Mouse (Mus musculus) limb, embryonic 11.5 days (tissue): ENCODE results near the gene Rpp25l. TPM values are rescaled to one million over a fixed set of nuclear protein-coding genes. Genes with fewer than 3 reads are reported as not detected.

Source experiments
- ATAC-seq: fragments of 200-750 bp; cut with Nextera tagmentation; 2 replicates; pipeline ENCODE4 v1.8.0; 2017; ENCODE audit warnings: low read depth; ENCODE audit not compliant: insufficient number of reproducible peaks, low FRiP score, low TSS enrichment
- DNase-seq: peaks from one replicate; pipeline ENCODE4 v3.0.0-alpha.2; 2015; ENCODE audit warnings: low spot score
- H3K27ac ChIP-seq: fragments of 300-500 bp; sonication (generic); replicated peaks from 2 replicates; pipeline ENCODE4 v1.5.1; 2014; ENCODE audit warnings: low read depth, mild to moderate bottlenecking, low read length
- H3K27me3 ChIP-seq: fragments of 300-500 bp; sonication (generic); 2 replicates; pipeline ENCODE4 v1.6.1; 2014; ENCODE audit warnings: mild to moderate bottlenecking, low read length, mixed read lengths; ENCODE audit not compliant: control insufficient read depth, insufficient read depth
- H3K36me3 ChIP-seq: fragments of 300-500 bp; sonication (generic); 2 replicates; pipeline ENCODE4 v1.6.1; 2014; ENCODE audit warnings: mild to moderate bottlenecking, low read length, moderate library complexity, mixed read lengths; ENCODE audit not compliant: control insufficient read depth, insufficient read depth
- H3K4me1 ChIP-seq: fragments of 300-500 bp; sonication (generic); 2 replicates; pipeline ENCODE4 v1.6.1; 2014; ENCODE audit warnings: low read length, mixed read lengths; ENCODE audit not compliant: control insufficient read depth, insufficient read depth
- H3K4me2 ChIP-seq: fragments of 300-500 bp; sonication (generic); 2 replicates; pipeline ENCODE4 v1.6.1; 2014; ENCODE audit warnings: low read depth, mild to moderate bottlenecking, moderate library complexity; ENCODE audit not compliant: severe bottlenecking
- H3K4me3 ChIP-seq: fragments of 300-500 bp; sonication (generic); 2 replicates; pipeline ENCODE4 v1.5.1; 2014; ENCODE audit warnings: low read depth, low read length
- H3K9ac ChIP-seq: fragments of 300-500 bp; sonication (generic); 2 replicates; pipeline ENCODE4 v1.6.1; 2014; ENCODE audit warnings: mild to moderate bottlenecking, low read length
- H3K9me3 ChIP-seq: fragments of 300-500 bp; sonication (generic); 2 replicates; pipeline ENCODE4 v1.6.1; 2016; ENCODE audit warnings: low read length; ENCODE audit not compliant: control insufficient read depth
- WGBS: fragments of 180-500 bp; shearing (Covaris S2); extraction: QIAGEN DNeasy Blood & Tissue Kit; methylation state at CpG from one replicate; pipeline ENCODE4 v1.1.7; 2014; 5-methylcytosine and 5-hydroxymethylcytosine counted together
- polyA plus RNA-seq: library from polyadenylated mRNA; unstranded; fragments of >200 nt; fragmentation: Nextera tagmentation; extraction: Ambion mirVana; gene quantifications from 2 replicates; pipeline ENCODE4 v1.2.1, GENCODE M21; 2014

Gene Rpp25l
- polyA plus RNA-seq, 1 experiment from 2014 or later = 99.3 TPM

DNA sequence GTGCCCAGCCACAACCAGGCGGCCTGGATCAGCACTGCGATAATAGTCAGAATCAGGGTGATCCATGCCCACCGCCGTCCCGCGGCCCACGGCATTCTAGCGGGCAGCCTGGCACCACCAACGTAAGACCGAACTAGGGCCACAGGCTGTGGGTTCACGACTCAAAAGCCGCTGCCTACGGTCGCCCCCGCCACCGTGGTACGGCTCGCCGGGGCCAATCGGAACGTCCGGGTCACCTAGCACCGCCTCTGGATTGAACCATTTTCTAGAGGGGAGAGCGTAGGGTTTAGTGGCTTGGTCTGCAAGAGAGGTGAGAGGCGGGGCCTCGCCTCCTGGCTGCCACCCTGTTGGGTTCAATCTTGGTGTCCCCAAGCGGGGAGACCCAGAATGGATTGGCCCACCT lies 27.8 kb upstream of the Rpp25l start:
- Histone ChIP-seq H3K27me3 (no peaks in the 10 kb centered on the region), H3K4me1 (0 out of 2 replicates have a peak, but pooled peaks cover 2% of the 10 kb centered on the region), H3K4me3 (peak overlapping the region; percentile 72), H3K4me2 (peak overlapping the region; percentile 94), H3K9ac (peak overlapping the region; percentile 75), H3K9me3 (no peaks in the 10 kb centered on the region), H3K36me3 (peaks cover 4% of the 10 kb centered on the region; the same call in 1 of the 2 replicates), H3K27ac (peak overlapping the region; percentile 56; the same call in 1 of the 2 replicates)
- WGBS = under 1% methylated on average over 27 of the region's 27 CpGs
- ATAC-seq (peak; percentile 93), DNase-seq (peak; percentile 93)

DNA sequence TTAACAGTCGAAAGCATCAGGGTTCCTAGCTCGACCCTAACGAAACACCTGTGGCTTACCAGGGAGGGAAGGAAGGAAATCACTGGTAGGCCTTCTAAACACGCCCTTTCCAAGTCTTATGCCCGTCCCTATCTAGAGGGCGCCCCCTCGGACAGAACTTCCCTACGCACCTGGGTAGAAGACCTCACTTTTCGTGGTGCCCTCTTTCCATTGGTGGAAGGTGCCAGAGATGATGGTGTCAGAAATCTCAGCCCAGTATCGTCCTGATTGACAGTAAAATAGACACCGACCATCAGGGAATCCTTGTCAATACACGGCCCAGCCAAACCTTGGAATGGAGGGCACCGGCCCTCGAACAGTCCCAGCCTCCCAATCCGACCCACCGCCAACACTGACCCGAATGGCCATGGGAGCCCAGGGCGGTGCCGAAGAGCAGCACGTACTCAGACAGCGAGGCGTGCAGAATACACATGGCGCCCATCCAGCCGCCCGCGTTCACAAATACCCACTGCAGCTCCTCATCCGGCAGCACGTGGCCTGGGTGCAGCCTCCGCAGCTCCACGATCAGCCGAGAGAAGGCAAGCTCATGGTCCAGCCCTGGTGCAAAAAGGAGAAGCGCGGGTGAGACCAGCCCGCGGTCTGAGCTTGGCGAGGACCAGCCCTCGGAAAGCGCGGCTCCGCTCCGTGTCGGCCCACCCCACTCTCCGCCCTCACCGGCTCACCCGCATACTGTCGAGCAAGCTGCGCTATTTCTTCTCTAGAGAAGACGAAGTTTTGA lies 27.2 kb upstream of the Rpp25l start:
- 1% methylated on average over 48 of the region's 48 CpGs for WGBS
- no peak for DNase-seq
- peak overlapping the region; percentile 75 for H3K9ac ChIP-seq

DNA sequence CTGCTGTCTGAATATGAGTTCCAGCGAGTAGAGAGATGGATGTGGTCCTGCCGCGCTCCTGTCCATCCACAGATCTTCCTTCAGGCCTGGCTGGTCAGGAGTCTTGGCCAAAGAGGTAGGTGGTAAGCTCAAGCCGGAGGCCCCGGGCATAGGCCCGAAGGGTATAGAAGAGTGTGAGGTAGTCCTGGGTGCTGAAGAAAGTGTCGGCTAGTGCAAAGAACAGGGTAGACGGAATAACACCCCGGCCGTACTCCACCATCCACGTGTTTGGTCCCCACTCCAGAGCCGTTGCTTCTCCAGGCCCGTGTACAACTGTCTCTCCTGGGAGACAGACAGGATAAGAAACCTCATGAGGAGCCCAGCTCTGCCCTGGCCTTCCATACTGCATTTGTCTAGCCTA lies 25.9 kb upstream of the Rpp25l start:
- H3K4me1 ChIP-seq = 0 out of 2 replicates have a peak, but pooled peaks cover 2% of the 10 kb centered on the region
- DNase-seq = no peak
- no peaks in the 10 kb centered on the region for H3K9me3 ChIP-seq
- ATAC-seq = no peak
- no peak overlapping the region for H3K4me3 ChIP-seq
- H3K9ac ChIP-seq = no peak overlapping the region
- no peaks in the 10 kb centered on the region for H3K27me3 ChIP-seq
- H3K4me2 ChIP-seq = no peak overlapping the region; the same call in 1 of the 2 replicates
- 93% methylated on average over 13 of the region's 13 CpGs for WGBS
- H3K36me3 ChIP-seq = peaks cover 4% of the 10 kb centered on the region; the same call in 1 of the 2 replicates
- H3K27ac ChIP-seq = no peak overlapping the region

More for the DNA sequence above, 27.2 kb upstream of the Rpp25l start:
- H3K4me1 ChIP-seq = 0 out of 2 replicates have a peak, but pooled peaks cover 2% of the 10 kb centered on the region
- peak; percentile 60 for ATAC-seq
- no peaks in the 10 kb centered on the region for H3K9me3 ChIP-seq
- H3K36me3 ChIP-seq = peaks cover 4% of the 10 kb centered on the region; the same call in 1 of the 2 replicates
- peak overlapping the region; percentile 94 for H3K4me2 ChIP-seq
- no peaks in the 10 kb centered on the region for H3K27me3 ChIP-seq
- peak overlapping the region; percentile 56; the same call in 1 of the 2 replicates for H3K27ac ChIP-seq
- H3K4me3 ChIP-seq = peak overlapping the region; percentile 72

DNA sequence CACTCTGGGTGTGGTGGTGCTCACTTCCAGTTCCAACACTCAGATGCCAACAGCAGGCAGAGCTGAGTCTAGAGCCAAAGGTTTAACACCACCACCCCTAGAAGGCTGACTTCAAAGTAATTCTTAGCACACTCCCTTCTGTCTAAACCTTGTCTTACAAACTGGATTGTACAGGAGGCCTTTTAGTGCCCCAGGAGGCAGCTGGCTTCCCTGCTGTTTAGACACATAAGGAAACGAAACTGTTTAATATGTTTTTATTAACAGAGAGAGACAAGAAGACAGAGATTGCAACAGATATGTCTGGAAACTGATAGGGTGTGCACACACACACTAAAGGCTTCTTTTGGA lies 24.9 kb upstream of the Rpp25l start:
- H3K4me3 ChIP-seq = no peak overlapping the region
- H3K4me2 ChIP-seq = no peak overlapping the region
- no peak overlapping the region for H3K9ac ChIP-seq
- H3K27me3 ChIP-seq = peaks cover 3% of the 10 kb centered on the region
- peaks cover 4% of the 10 kb centered on the region; the same call in 1 of the 2 replicates for H3K36me3 ChIP-seq
- DNase-seq = no peak
- H3K9me3 ChIP-seq = no peaks in the 10 kb centered on the region
- ATAC-seq = no peak
- H3K27ac ChIP-seq = no peak overlapping the region
- 44% methylated on average over 1 of the region's 1 CpGs for WGBS
- 0 out of 2 replicates have a peak, but pooled peaks cover 2% of the 10 kb centered on the region for H3K4me1 ChIP-seq

DNA sequence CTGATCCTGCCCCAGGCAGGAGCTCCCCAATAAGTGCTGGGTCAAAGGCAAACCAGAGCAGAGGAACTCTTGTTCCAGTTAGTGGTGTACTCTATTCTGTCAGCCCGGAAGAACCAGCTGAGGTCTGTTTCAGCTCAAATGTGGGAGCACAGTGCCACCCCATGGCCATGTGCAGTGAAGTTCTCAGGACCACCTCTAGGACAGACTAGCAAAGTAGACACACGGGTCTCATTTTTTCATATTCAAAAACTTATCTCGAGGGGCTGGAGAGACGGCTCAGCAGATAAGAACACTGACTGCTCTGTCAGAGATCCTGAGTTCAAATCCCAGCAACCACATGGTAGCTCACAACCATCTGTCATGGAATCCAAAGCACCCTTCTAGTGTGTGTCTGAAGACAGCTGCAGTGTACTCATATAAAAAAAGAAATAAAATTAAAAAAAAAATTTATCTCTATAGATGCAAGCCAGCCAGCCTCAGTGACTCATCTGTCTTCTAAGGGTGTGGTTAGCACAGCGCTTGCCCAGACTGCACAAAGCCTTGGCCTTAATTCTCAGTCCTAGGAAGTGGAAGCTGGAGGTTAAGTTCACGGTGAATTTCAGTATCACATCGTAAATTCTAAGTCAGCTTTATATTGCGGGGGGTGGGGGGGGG lies 24.4 kb upstream of the Rpp25l start:
- 31% methylated on average over 8 of the region's 8 CpGs for WGBS
- Histone ChIP-seq H3K27ac (no peak overlapping the region), H3K27me3 (peaks cover 8% of the 10 kb centered on the region), H3K4me2 (no peak overlapping the region), H3K4me1 (0 out of 2 replicates have a peak, but pooled peaks cover 2% of the 10 kb centered on the region), H3K9me3 (no peaks in the 10 kb centered on the region), H3K4me3 (no peak overlapping the region), H3K9ac (no peak overlapping the region), H3K36me3 (peaks cover 4% of the 10 kb centered on the region; the same call in 1 of the 2 replicates)
- ATAC-seq (no peak), DNase-seq (peak; percentile 78)

DNA sequence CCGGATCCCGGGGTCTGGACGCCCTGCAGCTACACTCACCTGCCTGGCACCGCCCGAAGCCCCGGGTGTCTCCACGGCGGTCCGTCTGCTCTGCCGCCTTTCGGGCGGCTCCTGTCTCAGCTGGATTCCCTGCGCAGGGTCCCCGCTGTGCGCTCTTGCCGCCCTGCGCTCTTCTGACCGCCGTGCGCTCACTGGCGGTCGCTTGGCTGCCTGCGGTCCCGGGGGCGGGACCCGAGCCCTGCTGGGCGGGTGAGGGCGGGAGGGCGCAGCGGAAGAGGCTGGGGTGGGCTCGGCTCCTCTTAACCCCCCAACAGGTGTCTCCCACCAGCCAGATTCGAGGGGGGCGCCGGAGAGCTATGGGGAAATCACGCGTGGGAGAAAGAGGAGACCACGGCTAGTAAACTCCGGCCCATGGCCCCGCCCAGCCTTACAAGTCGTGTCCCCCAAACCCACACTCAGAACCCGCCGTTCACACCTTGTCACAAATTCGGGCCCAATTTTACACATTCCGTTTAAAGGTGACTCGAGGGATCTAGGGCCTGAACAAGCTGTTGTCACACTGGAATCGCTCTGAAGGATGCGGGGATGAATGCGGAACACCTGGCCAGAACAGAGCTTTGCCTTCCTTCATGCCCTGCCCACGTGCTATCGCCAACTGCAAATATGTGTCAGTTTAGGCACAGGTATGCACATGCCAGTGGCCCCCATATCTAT lies 17.9 kb upstream of the Rpp25l start, which contains the start of gene Arid3c:
Arid3c (minus strand) TSS at position 91 of the 714 bp plus-strand sequence.
- Histone ChIP-seq H3K9me3 (no peaks in the 10 kb centered on the region), H3K4me3 (peak within 1 kb of the TSS; percentile 29), H3K27ac (no peak within 1 kb of the TSS), H3K4me1 (peaks cover 5% of the 10 kb centered on the region), H3K4me2 (peak within 1 kb of the TSS; percentile 43), H3K36me3 (no peaks in the 10 kb centered on the region), H3K27me3 (peaks cover 66% of the 10 kb centered on the region), H3K9ac (no peak within 1 kb of the TSS)
- no peak for ATAC-seq
- DNase-seq = no peak
- 4% methylated on average over 39 of the region's 50 CpGs for WGBS

GRCm38 (mm10) chr4:41726826-41727621 lies 13.7 kb upstream of the Rpp25l start:
- H3K9me3 ChIP-seq = no peaks in the 10 kb centered on the region
- peaks cover 10% of the 10 kb centered on the region for H3K4me1 ChIP-seq
- H3K27ac ChIP-seq = no peak overlapping the region
- no peak overlapping the region for H3K4me3 ChIP-seq
- ATAC-seq (no peak), DNase-seq (no peak)
- H3K4me2 ChIP-seq = no peak overlapping the region
- H3K9ac ChIP-seq = no peak overlapping the region
- H3K27me3 ChIP-seq = peaks cover 80% of the 10 kb centered on the region
- no peaks in the 10 kb centered on the region for H3K36me3 ChIP-seq
- WGBS = 14% methylated on average over 20 of the region's 20 CpGs
